Mouse (Mus musculus): ENCODE measurements around the gene Prpf40b.

DNA sequence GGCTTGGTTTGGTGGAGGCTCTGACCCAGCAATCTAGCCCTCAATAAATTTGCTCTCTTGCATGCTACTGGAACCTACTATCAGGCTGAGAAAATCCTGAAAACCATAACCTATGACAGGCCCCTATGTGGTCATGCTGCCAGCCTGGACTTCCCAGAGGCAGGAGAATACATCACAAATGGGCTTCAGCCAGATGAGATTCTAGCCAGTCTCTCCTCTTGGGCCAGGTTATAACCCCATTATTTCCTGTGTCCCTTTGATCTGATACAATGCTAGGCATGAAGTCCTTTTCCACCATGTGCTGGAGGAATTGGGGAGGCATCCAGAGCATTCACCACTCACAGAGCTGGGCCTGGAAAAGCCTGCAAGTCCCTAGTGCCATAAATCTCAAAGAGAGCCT lies 37.2 kb downstream of the Prpf40b start:
- TF ChIP-seq MAX (IDR thresholded peaks at IDR 0.05; ENCODE audit: low read depth) = no peak
- no peak for TF ChIP-seq E2F4 (IDR thresholded peaks at IDR 0.05; ENCODE audit: insufficient read depth)
- TF ChIP-seq USF1 (IDR thresholded peaks at IDR 0.05; ENCODE audit: low read depth) = no peak
- TF ChIP-seq POLR2A (IDR thresholded peaks at IDR 0.05; ENCODE audit: insufficient read length, low read depth) = no peak
- no peak for TF ChIP-seq REST (IDR thresholded peaks at IDR 0.05; ENCODE audit: insufficient read depth, insufficient read length)
- no peak for TF ChIP-seq TCF3 (IDR thresholded peaks at IDR 0.05; ENCODE audit: insufficient read length, low read depth)
